Mouse (Mus musculus) right cerebral cortex, postnatal 25 days (tissue): ENCODE data around the gene Amot.

Source experiments
- DNase-seq: peaks from one replicate; pipeline ENCODE4 v3.0.0; 2022

The Amot gene

GRCm38 (mm10) chrX:145479942-145480341 lies 25.0 kb downstream of the Amot start:
- no peak for DNase-seq

- DNase-seq, result no peak
Observed at GRCm38 (mm10) chrX:145477725-145478194, 27.2 kb downstream of the Amot start.

GRCm38 (mm10) chrX:145477003-145477724 lies 27.8 kb downstream of the Amot start:
- no peak for DNase-seq

GRCm38 (mm10) chrX:145468264-145468663 lies 36.7 kb downstream of the Amot start:
- DNase-seq, result no peak

- DNase-seq, result no peak
Observed at GRCm38 (mm10) chrX:145463524-145463923, 41.5 kb downstream of the Amot start.

GRCm38 (mm10) chrX:145461339-145461738 lies 43.6 kb downstream of the Amot start:
- no peak for DNase-seq

GRCm38 (mm10) chrX:145456251-145456650 lies 48.7 kb downstream of the Amot start:
- DNase-seq, result no peak

- DNase-seq, result no peak
Observed at GRCm38 (mm10) chrX:145455629-145456028, 49.4 kb downstream of the Amot start.

- DNase-seq, result no peak
Observed at GRCm38 (mm10) chrX:145454828-145455227, 50.2 kb downstream of the Amot start.

GRCm38 (mm10) chrX:145441526-145441925 lies 63.5 kb downstream of the Amot start:
- DNase-seq, result no peak

GRCm38 (mm10) chrX:145433652-145434051 lies 71.3 kb downstream of the Amot start:
- DNase-seq, result no peak

- DNase-seq, result no peak
Observed at GRCm38 (mm10) chrX:145430836-145431570, 74.0 kb downstream of the Amot start.

- no peak for DNase-seq
Observed at GRCm38 (mm10) chrX:145428811-145429210, 76.2 kb downstream of the Amot start.

- no peak for DNase-seq
Observed at GRCm38 (mm10) chrX:145424026-145424425, 81.0 kb downstream of the Amot start.

GRCm38 (mm10) chrX:145414319-145414718 lies 90.7 kb downstream of the Amot start:
- no peak for DNase-seq

GRCm38 (mm10) chrX:145411425-145411824 lies 93.6 kb downstream of the Amot start:
- DNase-seq, result no peak

GRCm38 (mm10) chrX:145406052-145406451 lies 98.9 kb downstream of the Amot start:
- no peak for DNase-seq

GRCm38 (mm10) chrX:145401926-145402325 lies 103.1 kb downstream of the Amot start:
- no peak for DNase-seq

- no peak for DNase-seq
Observed at GRCm38 (mm10) chrX:145399236-145399635, 105.7 kb downstream of the Amot start.
